Comparison of ENCODE assay signal across 8 mouse cellular contexts in the genomic region with DNA sequence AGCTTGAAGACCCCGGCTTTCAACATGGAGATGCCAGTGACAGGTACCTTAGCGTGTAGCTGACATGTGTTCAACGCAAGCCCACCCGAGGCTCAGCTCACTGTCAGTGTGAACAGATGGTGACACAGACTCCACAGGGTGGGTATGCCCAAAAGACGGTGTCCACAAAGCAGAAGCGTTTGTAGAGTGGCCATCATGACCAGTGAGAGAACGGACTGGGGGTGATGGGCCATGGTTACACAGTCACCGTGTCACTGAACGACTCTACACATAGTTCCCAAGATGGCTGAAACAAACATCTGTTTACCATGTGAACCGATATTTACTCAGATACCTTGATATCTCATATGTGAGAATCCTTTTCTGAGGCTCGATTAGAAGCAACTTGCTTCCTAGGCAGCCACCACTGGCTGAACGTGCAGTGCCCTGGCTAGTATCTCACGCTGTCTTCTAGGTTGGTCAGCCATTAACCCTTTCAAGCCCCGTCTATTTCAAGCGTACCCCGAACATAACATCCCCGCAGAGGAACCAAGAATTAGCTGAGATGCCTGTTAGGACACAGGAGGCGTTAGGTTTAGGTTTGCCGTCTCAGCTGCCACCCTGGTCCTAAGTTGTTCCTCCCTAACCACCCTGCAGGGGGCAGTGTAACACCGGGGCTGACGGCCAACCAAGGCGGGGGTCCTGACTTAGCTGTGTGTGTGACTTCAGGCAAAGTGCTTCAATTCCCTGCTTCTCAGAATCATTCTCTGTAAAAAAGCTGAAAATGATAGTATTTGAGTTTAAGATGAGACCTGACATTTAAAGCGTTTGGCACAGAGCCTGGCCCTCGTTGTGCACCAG. TPM values are rescaled to one million over a fixed set of nuclear protein-coding genes. Genes with fewer than 3 reads are reported as not detected.
DNase-seq lines count a peak whose midpoint lies in the region; ATAC-seq and TF ChIP-seq lines count a peak whose summit lies in the region.

No protein-coding gene starts in this region.

- H3K27me3 ChIP-seq in heart, adult 2 months (ENCODE audit: control insufficient read depth, insufficient read depth, low read length) = no peaks in the 10 kb centered on the region
- H3K27me3 ChIP-seq in heart, embryonic 10.5 days (ENCODE audit: insufficient read depth, poor library complexity, severe bottlenecking) = peaks cover 67% of the 10 kb centered on the region
- H3K27me3 ChIP-seq in cerebellum, adult 2 months (ENCODE audit: control insufficient read depth, insufficient read depth, low read length) = no peaks in the 10 kb centered on the region
- H3K27me3 ChIP-seq in limb, embryonic 13.5 days = peaks cover 52% of the 10 kb centered on the region
- no peaks in the 10 kb centered on the region for H3K27me3 ChIP-seq in midbrain, embryonic 16.5 days (ENCODE audit: control insufficient read depth, insufficient read depth, low read depth, low read length)

- peaks cover 1% of the 10 kb centered on the region; the same call in 1 of the 2 replicates for H3K4me1 ChIP-seq in heart, adult 2 months (ENCODE audit: control insufficient read depth, insufficient read depth, low read length)
- H3K4me1 ChIP-seq in heart, embryonic 10.5 days = peaks cover 9% of the 10 kb centered on the region; the same call in 1 of the 2 replicates
- H3K4me1 ChIP-seq in cerebellum, adult 2 months (ENCODE audit: control insufficient read depth, insufficient read depth, low read length) = no peaks in the 10 kb centered on the region; the same call in 1 of the 2 replicates
- H3K4me1 ChIP-seq in limb, embryonic 13.5 days = no peaks in the 10 kb centered on the region
- peaks cover 21% of the 10 kb centered on the region for H3K4me1 ChIP-seq in midbrain, embryonic 16.5 days (ENCODE audit: control insufficient read depth, insufficient read depth, low read length)

- H3K27ac ChIP-seq in heart, adult 2 months = no peak overlapping the region
- H3K27ac ChIP-seq in heart, embryonic 10.5 days = no peak overlapping the region
- H3K27ac ChIP-seq in cerebellum, adult 2 months (ENCODE audit: insufficient read depth, low read length) = no peak overlapping the region
- H3K27ac ChIP-seq in limb, embryonic 13.5 days = no peak overlapping the region
- peak overlapping the region; percentile 79 for H3K27ac ChIP-seq in midbrain, embryonic 16.5 days (ENCODE audit: low read length)

- TF ChIP-seq EP300 in heart, adult 2 months (IDR thresholded peaks at IDR 0.05; ENCODE audit: insufficient read depth, low read depth, low read length) = no peak

- intact Hi-C loops in heart, adult 2 months (cut with DNase I) = loop anchor here (5.0 kb wide), 1 partner anchor 134 kb away; no protein-coding TSS in a partner anchor

- no peaks in the 10 kb centered on the region for H3K79me2 ChIP-seq in heart, adult 2 months (replicated peaks; ENCODE audit: control insufficient read depth, insufficient read depth, low read length)

- H3K9ac ChIP-seq in heart, adult 2 months (ENCODE audit: low read depth, low read length) = no peak overlapping the region
- H3K9ac ChIP-seq in limb, embryonic 13.5 days = no peak overlapping the region
- H3K9ac ChIP-seq in midbrain, embryonic 16.5 days (ENCODE audit: low read depth, low read length) = peak overlapping the region; percentile 43

- peak; percentile 56; the same call in 1 of the 2 replicates for ATAC-seq in frontal cortex, adult (ENCODE audit: low TSS enrichment)
- ATAC-seq in limb, embryonic 13.5 days (ENCODE audit: low FRiP score, low read depth) = peak; percentile 55; the same call in 1 of the 2 replicates
- ATAC-seq in midbrain, embryonic 16.5 days = peak; percentile 76

- TF ChIP-seq CTCF in heart, adult 2 months (IDR thresholded peaks at IDR 0.05) = peak; percentile 85
- TF ChIP-seq CTCF in cerebellum, adult 2 months (IDR thresholded peaks at IDR 0.05; ENCODE audit: borderline replicate concordance, insufficient read depth, low read depth, low read length) = peak; percentile 76

- no peak for TF ChIP-seq POLR2A in heart, adult 2 months (IDR thresholded peaks at IDR 0.05; ENCODE audit: insufficient read depth, low read depth, low read length)
- no peak for TF ChIP-seq POLR2A in cerebellum, adult 2 months (IDR thresholded peaks at IDR 0.05; ENCODE audit: borderline replicate concordance, insufficient read depth, low read length)

- no peak overlapping the region for H3K4me3 ChIP-seq in heart, adult 2 months
- no peak overlapping the region for H3K4me3 ChIP-seq in heart, embryonic 10.5 days
- no peak overlapping the region for H3K4me3 ChIP-seq in cerebellum, adult 2 months (replicated peaks; ENCODE audit: insufficient read depth, low read depth, low read length)
- no peak overlapping the region for H3K4me3 ChIP-seq in limb, embryonic 13.5 days
- H3K4me3 ChIP-seq in midbrain, embryonic 16.5 days (ENCODE audit: low read depth, low read length) = no peak overlapping the region

- H3K9me3 ChIP-seq in heart, embryonic 10.5 days = no peaks in the 10 kb centered on the region
- H3K9me3 ChIP-seq in limb, embryonic 13.5 days = no peaks in the 10 kb centered on the region
- H3K9me3 ChIP-seq in midbrain, embryonic 16.5 days (replicated peaks; ENCODE audit: control insufficient read depth, low read length, poor library complexity, severe bottlenecking) = no peaks in the 10 kb centered on the region

- no peak overlapping the region for H3K4me2 ChIP-seq in limb, embryonic 13.5 days (replicated peaks)
- H3K4me2 ChIP-seq in midbrain, embryonic 16.5 days (ENCODE audit: low read length) = peak overlapping the region; percentile 23

- WGBS in heart, adult 2 months = 42% methylated on average over 24 of the region's 24 CpGs
- WGBS in heart, embryonic 10.5 days = 47% methylated on average over 24 of the region's 24 CpGs
- WGBS in cerebellum, adult 2 months = 27% methylated on average over 24 of the region's 24 CpGs
- WGBS in limb, embryonic 13.5 days = 44% methylated on average over 24 of the region's 24 CpGs
- WGBS in midbrain, embryonic 16.5 days = 45% methylated on average over 24 of the region's 24 CpGs

- peak; percentile 35 to 67 for DNase-seq in heart, adult 2 months
- no peak for DNase-seq in heart, embryonic 10.5 days (ENCODE audit: low spot score)
- DNase-seq in cerebellum, adult 2 months = peak; percentile 46 to 69
- DNase-seq in kidney, adult 8-10 months = peak; percentile 17 to 44
- DNase-seq in thymus, postnatal 10 days (ENCODE audit: low spot score in 2 of 2) = peak; percentile 34 to 76

- no peaks in the 10 kb centered on the region for H3K36me3 ChIP-seq in heart, adult 2 months (ENCODE audit: control insufficient read depth, insufficient read depth, low read length)
- H3K36me3 ChIP-seq in heart, embryonic 10.5 days = no peaks in the 10 kb centered on the region
- H3K36me3 ChIP-seq in limb, embryonic 13.5 days = no peaks in the 10 kb centered on the region
- H3K36me3 ChIP-seq in midbrain, embryonic 16.5 days (ENCODE audit: control insufficient read depth, insufficient read depth, low read length) = no peaks in the 10 kb centered on the region

RNA-seq across cellular contexts. Expression of a gene that starts 10.9 kb away (rescaled TPM):
- total RNA-seq in heart, adult 2 months (2021) = under 1 TPM; 0.11 to 0.21 TPM
- 0.20 and 0.35 TPM in 2 replicates for polyA plus RNA-seq in heart, adult 2 months (2012; rRNA removed)
- 0.10 and 0.13 TPM in 2 replicates for polyA plus RNA-seq in heart, embryonic 10.5 days (2016; fragmentation: Nextera tagmentation; extraction: Ambion mirVana)
- polyA plus RNA-seq in cerebellum, adult 2 months (2012; rRNA removed) = 10.2 and 11.7 TPM in 2 replicates
- polyA plus RNA-seq in limb, embryonic 13.5 days (2015; fragmentation: Nextera tagmentation; extraction: Ambion mirVana) = 0.14 and 0.20 TPM in 2 replicates
- 2.8 and 3.3 TPM in 2 replicates for polyA plus RNA-seq in midbrain, embryonic 16.5 days (2015; fragmentation: Nextera tagmentation; extraction: Ambion mirVana)

RNA-seq across cellular contexts. Expression of a gene that starts 55.9 kb away (rescaled TPM):
- total RNA-seq in heart, adult 2 months (2021) = 1 to 10 TPM; 5.6 to 6.8 TPM
- polyA plus RNA-seq in heart, adult 2 months (2012; rRNA removed) = 6.5 and 8.2 TPM in 2 replicates
- polyA plus RNA-seq in heart, embryonic 10.5 days (2016; fragmentation: Nextera tagmentation; extraction: Ambion mirVana) = 14.6 and 18.2 TPM in 2 replicates
- 21.6 and 26.4 TPM in 2 replicates for polyA plus RNA-seq in cerebellum, adult 2 months (2012; rRNA removed)
- 15.9 and 21.8 TPM in 2 replicates for polyA plus RNA-seq in limb, embryonic 13.5 days (2015; fragmentation: Nextera tagmentation; extraction: Ambion mirVana)
- polyA plus RNA-seq in midbrain, embryonic 16.5 days (2015; fragmentation: Nextera tagmentation; extraction: Ambion mirVana) = 12.1 and 13.4 TPM in 2 replicates

RNA-seq across cellular contexts. Expression of a gene that starts 56.3 kb away (rescaled TPM):
- total RNA-seq in heart, adult 2 months (2021) = 10 to 100 TPM; 16.8 to 19.5 TPM
- 5.8 and 9.5 TPM in 2 replicates for polyA plus RNA-seq in heart, adult 2 months (2012; rRNA removed)
- 13.2 and 15.2 TPM in 2 replicates for polyA plus RNA-seq in heart, embryonic 10.5 days (2016; fragmentation: Nextera tagmentation; extraction: Ambion mirVana)
- 12.9 and 17.1 TPM in 2 replicates for polyA plus RNA-seq in cerebellum, adult 2 months (2012; rRNA removed)
- polyA plus RNA-seq in limb, embryonic 13.5 days (2015; fragmentation: Nextera tagmentation; extraction: Ambion mirVana) = 22.1 and 22.7 TPM in 2 replicates
- 10.6 and 12.9 TPM in 2 replicates for polyA plus RNA-seq in midbrain, embryonic 16.5 days (2015; fragmentation: Nextera tagmentation; extraction: Ambion mirVana)
